Mouse (Mus musculus) forebrain, embryonic 11.5 days (tissue): ENCODE data around the gene Bcar1. TPM values are rescaled to one million over a fixed set of nuclear protein-coding genes. Genes with fewer than 3 reads are reported as not detected.

Experiments used
- ATAC-seq: fragments of 200-750 bp; cut with Nextera tagmentation; replicated peaks from 2 replicates; pipeline ENCODE4 v1.8.0; 2017; ENCODE audit warnings: moderate TSS enrichment; ENCODE audit not compliant: low FRiP score
- DNase-seq: peaks from one replicate; pipeline ENCODE4 v3.0.0-alpha.2; 2017; ENCODE audit warnings: low spot score
- H3K27ac ChIP-seq: fragments of 300-500 bp; sonication (generic); 2 replicates; pipeline ENCODE4 v1.5.1; 2014; ENCODE audit warnings: low read depth, low read length
- H3K27me3 ChIP-seq: fragments of 300-500 bp; sonication (generic); 2 replicates; pipeline ENCODE4 v1.6.1; 2014; ENCODE audit warnings: mild to moderate bottlenecking, low read length, mixed read lengths; ENCODE audit not compliant: control insufficient read depth, insufficient read depth
- H3K36me3 ChIP-seq: fragments of 300-500 bp; sonication (generic); 2 replicates; pipeline ENCODE4 v1.6.1; 2014; ENCODE audit warnings: mild to moderate bottlenecking, low read length, moderate library complexity, mixed read lengths; ENCODE audit not compliant: control insufficient read depth, insufficient read depth
- H3K4me1 ChIP-seq: fragments of 300-500 bp; sonication (generic); replicated peaks from 2 replicates; pipeline ENCODE4 v1.6.1; 2014; ENCODE audit warnings: low read length, mixed read lengths; ENCODE audit not compliant: control insufficient read depth, insufficient read depth
- H3K4me2 ChIP-seq: fragments of 300-500 bp; sonication (generic); 2 replicates; pipeline ENCODE4 v1.6.1; 2014; ENCODE audit warnings: low read depth, mild to moderate bottlenecking, low read length, moderate library complexity, mixed read lengths; ENCODE audit not compliant: severe bottlenecking
- H3K4me3 ChIP-seq: fragments of 300-500 bp; sonication (generic); 2 replicates; pipeline ENCODE4 v1.5.1; 2014; ENCODE audit warnings: low read depth, low read length
- H3K9ac ChIP-seq: fragments of 300-500 bp; sonication (generic); 2 replicates; pipeline ENCODE4 v1.6.1; 2014; ENCODE audit warnings: low read length
- H3K9me3 ChIP-seq: fragments of 300-500 bp; sonication (generic); 2 replicates; pipeline ENCODE4 v1.6.1; 2016; ENCODE audit warnings: low read length, mixed read lengths; ENCODE audit not compliant: control insufficient read depth
- WGBS: fragments of 180-500 bp; shearing (Covaris S2); extraction: QIAGEN DNeasy Blood & Tissue Kit; methylation state at CpG from one replicate; pipeline ENCODE4 v1.1.7; 2014; 5-methylcytosine and 5-hydroxymethylcytosine counted together
- polyA plus RNA-seq: library from polyadenylated mRNA; unstranded; fragments of >200 nt; fragmentation: Nextera tagmentation; extraction: Ambion mirVana; gene quantifications from 2 replicates; pipeline ENCODE4 v1.2.1, GENCODE M21; 2014

The Bcar1 gene
- 60.1 and 60.8 TPM in 2 replicates for polyA plus RNA-seq

GRCm38 (mm10) chr8:111743792-111744696, at the start of gene Bcar1:
Gene Bcar1 (minus strand): TSS chr8:111743809.
- WGBS: 13% methylated on average over 32 of the region's 40 CpGs
- H3K36me3 ChIP-seq: no peaks in the 10 kb centered on the region
- H3K9me3 ChIP-seq: no peaks in the 10 kb centered on the region
- peak; percentile 68 for ATAC-seq
- peak; percentile 95 for DNase-seq
- H3K27ac ChIP-seq: peak within 1 kb of the TSS; percentile 74
- H3K4me2 ChIP-seq: peak within 1 kb of the TSS; percentile 72
- peak within 1 kb of the TSS; percentile 94 for H3K9ac ChIP-seq
- H3K27me3 ChIP-seq: no peaks in the 10 kb centered on the region
- peaks cover 23% of the 10 kb centered on the region for H3K4me1 ChIP-seq
- peak within 1 kb of the TSS; percentile 82 for H3K4me3 ChIP-seq

- no peak for DNase-seq
These were observed 46.0 kb upstream of the Bcar1 start for GRCm38 (mm10) chr8:111789639-111790038.

GRCm38 (mm10) chr8:111789200-111789599, 45.6 kb upstream of the Bcar1 start:
- peaks cover 9% of the 10 kb centered on the region; the same call in 1 of the 2 replicates for H3K4me1 ChIP-seq
- 20% methylated on average over 4 of the region's 4 CpGs for WGBS
- no peak overlapping the region for H3K9ac ChIP-seq
- no peak overlapping the region for H3K4me3 ChIP-seq
- H3K27ac ChIP-seq: no peak overlapping the region
- H3K27me3 ChIP-seq: no peaks in the 10 kb centered on the region
- H3K36me3 ChIP-seq: no peaks in the 10 kb centered on the region
- no peaks in the 10 kb centered on the region for H3K9me3 ChIP-seq
- no peak for ATAC-seq
- no peak overlapping the region for H3K4me2 ChIP-seq
- no peak for DNase-seq

More at GRCm38 (mm10) chr8:111789639-111790038, 46.0 kb upstream of the Bcar1 start:
- Histone ChIP-seq H3K9ac (no peak overlapping the region), H3K9me3 (no peaks in the 10 kb centered on the region), H3K4me1 (peaks cover 9% of the 10 kb centered on the region; the same call in 1 of the 2 replicates), H3K27ac (no peak overlapping the region), H3K36me3 (no peaks in the 10 kb centered on the region), H3K4me3 (no peak overlapping the region), H3K27me3 (no peaks in the 10 kb centered on the region), H3K4me2 (no peak overlapping the region)
- no peak for ATAC-seq

GRCm38 (mm10) chr8:111788497-111788896, 44.9 kb upstream of the Bcar1 start:
- peaks cover 9% of the 10 kb centered on the region; the same call in 1 of the 2 replicates for H3K4me1 ChIP-seq
- no peaks in the 10 kb centered on the region for H3K36me3 ChIP-seq
- ATAC-seq (no peak), DNase-seq (no peak)
- H3K9me3 ChIP-seq: no peaks in the 10 kb centered on the region
- H3K27ac ChIP-seq: no peak overlapping the region
- H3K27me3 ChIP-seq: no peaks in the 10 kb centered on the region
- no peak overlapping the region for H3K4me2 ChIP-seq
- no peak overlapping the region for H3K4me3 ChIP-seq
- WGBS: 43% methylated on average over 3 of the region's 3 CpGs
- no peak overlapping the region for H3K9ac ChIP-seq

GRCm38 (mm10) chr8:111788085-111788484, 44.5 kb upstream of the Bcar1 start:
- no peak overlapping the region for H3K4me2 ChIP-seq
- no peak overlapping the region for H3K4me3 ChIP-seq
- H3K9ac ChIP-seq: 0 out of 2 replicates have a peak overlapping the region, but pooled peaks have one; percentile 0
- H3K27ac ChIP-seq: 0 out of 2 replicates have a peak overlapping the region, but pooled peaks have one; percentile 14
- no peaks in the 10 kb centered on the region for H3K9me3 ChIP-seq
- no peaks in the 10 kb centered on the region for H3K27me3 ChIP-seq
- ATAC-seq (no peak), DNase-seq (no peak)
- peaks cover 9% of the 10 kb centered on the region; the same call in 1 of the 2 replicates for H3K4me1 ChIP-seq
- WGBS: 60% methylated on average over 5 of the region's 5 CpGs
- no peaks in the 10 kb centered on the region for H3K36me3 ChIP-seq

GRCm38 (mm10) chr8:111787683-111788082, 44.1 kb upstream of the Bcar1 start:
- no peaks in the 10 kb centered on the region for H3K9me3 ChIP-seq
- ATAC-seq (no peak), DNase-seq (no peak)
- peak overlapping the region; percentile 16; the same call in 1 of the 2 replicates for H3K4me2 ChIP-seq
- no peaks in the 10 kb centered on the region for H3K27me3 ChIP-seq
- H3K4me1 ChIP-seq: peaks cover 9% of the 10 kb centered on the region; the same call in 1 of the 2 replicates
- H3K4me3 ChIP-seq: no peak overlapping the region
- 18% methylated on average over 4 of the region's 4 CpGs for WGBS
- H3K36me3 ChIP-seq: no peaks in the 10 kb centered on the region
- 0 out of 2 replicates have a peak overlapping the region, but pooled peaks have one; percentile 0 for H3K9ac ChIP-seq
- H3K27ac ChIP-seq: 0 out of 2 replicates have a peak overlapping the region, but pooled peaks have one; percentile 14

- Histone ChIP-seq H3K9ac (no peak overlapping the region), H3K27me3 (no peaks in the 10 kb centered on the region), H3K4me2 (peak overlapping the region; percentile 16; the same call in 1 of the 2 replicates), H3K4me3 (no peak overlapping the region), H3K9me3 (no peaks in the 10 kb centered on the region), H3K27ac (no peak overlapping the region), H3K36me3 (no peaks in the 10 kb centered on the region), H3K4me1 (peaks cover 9% of the 10 kb centered on the region; the same call in 1 of the 2 replicates)
- ATAC-seq (0 out of 2 replicates have a peak, but pooled peaks have one; percentile 49), DNase-seq (no peak)
- 34% methylated on average over 13 of the region's 13 CpGs for WGBS
These were observed 43.3 kb upstream of the Bcar1 start for GRCm38 (mm10) chr8:111786701-111787588.

GRCm38 (mm10) chr8:111786116-111786515, 42.5 kb upstream of the Bcar1 start:
- Histone ChIP-seq H3K36me3 (no peaks in the 10 kb centered on the region), H3K4me2 (no peak overlapping the region), H3K27me3 (no peaks in the 10 kb centered on the region), H3K9me3 (no peaks in the 10 kb centered on the region), H3K27ac (no peak overlapping the region), H3K9ac (no peak overlapping the region), H3K4me3 (no peak overlapping the region), H3K4me1 (peaks cover 9% of the 10 kb centered on the region; the same call in 1 of the 2 replicates)
- DNase-seq (no peak), ATAC-seq (no peak)
- 93% methylated on average over 2 of the region's 2 CpGs for WGBS
